ENCODE assay signal across 32 mouse cellular contexts in genomic region chr11:43377083-43377850, GRCm38 (mm10). TPM values are rescaled to one million over a fixed set of nuclear protein-coding genes. Genes with fewer than 3 reads are reported as not detected.
DNase-seq lines count a peak whose midpoint lies in the region; ATAC-seq and TF ChIP-seq lines count a peak whose summit lies in the region.
"Had no signal": no experiment of that assay in that cellular context is flagged by ENCODE, and none has a peak within 500 bp of the region (broad histone marks: within the 10 kb centered on the region; RNA-seq: fewer than 3 reads in every experiment).

No protein-coding gene starts in this region.

- no peak overlapping the region for H3K4me2 ChIP-seq in heart, embryonic 12.5 days
- H3K4me2 ChIP-seq in CH12.LX (ENCODE audit: insufficient read depth, low read depth, poor library complexity, severe bottlenecking): peak overlapping the region; percentile 7; the same call in 1 of the 2 replicates
- no peak overlapping the region for H3K4me2 ChIP-seq in liver, embryonic 12.5 days
- H3K4me2 ChIP-seq in midbrain, embryonic 11.5 days: no peak overlapping the region
- H3K4me2 ChIP-seq: embryonic facial prominence, embryonic 13.5 days; forebrain, embryonic 13.5 days; heart, embryonic 11.5 days; heart, embryonic 15.5 days; hindbrain, embryonic 14.5 days; intestine, embryonic 15.5 days had no signal

- dilution Hi-C loops in CH12.LX (cut with MboI; ENCODE audit: extremely low pct_ligation_motif_present, extremely low pct_unique_long_range_greater_than_20kb, low sequenced_read_pairs): no loop called here

- no peak overlapping the region for H3K4me3 ChIP-seq in heart, embryonic 12.5 days
- no peak overlapping the region for H3K4me3 ChIP-seq in CH12.LX (replicated peaks in 1 of 3; ENCODE audit: low read depth in 2 of 3, low read length in 2 of 3, poor library complexity in 1 of 3)
- H3K4me3 ChIP-seq in liver, embryonic 12.5 days: no peak overlapping the region
- no peak overlapping the region for H3K4me3 ChIP-seq in midbrain, embryonic 11.5 days (ENCODE audit: low read depth, low read length)
- H3K4me3 ChIP-seq: embryonic facial prominence, embryonic 10.5 days; embryonic facial prominence, embryonic 13.5 days; erythroblast, embryonic 14.5 days; forebrain, embryonic 13.5 days; heart, adult 2 months; heart, embryonic 15.5 days; intestine, embryonic 15.5 days had no signal

- WGBS in heart, embryonic 12.5 days: 76% methylated on average over 8 of the region's 8 CpGs
- 64% methylated on average over 8 of the region's 8 CpGs for WGBS in liver, embryonic 12.5 days (ENCODE audit: insufficient replicate concordance)
- 92% methylated on average over 8 of the region's 8 CpGs for WGBS in midbrain, embryonic 11.5 days

- ATAC-seq in heart, embryonic 12.5 days (ENCODE audit: insufficient number of reproducible peaks, low FRiP score): no peak
- peak; percentile 63 for ATAC-seq in inflammation-experienced regulatory T-cells, adult 6 months
- no peak for ATAC-seq in liver, embryonic 12.5 days
- ATAC-seq in midbrain, embryonic 11.5 days (ENCODE audit: low FRiP score): no peak
- ATAC-seq: forebrain, embryonic 13.5 days; forebrain, embryonic 16.5 days; hindbrain, postnatal 0 days; intestine, embryonic 15.5 days; Patski had no signal

- no peak for TF ChIP-seq EP300 in CH12.LX (IDR thresholded peaks at IDR 0.05; ENCODE audit: low read length)

- peak; percentile 77 for DNase-seq in heart, adult 11 months
- DNase-seq in CD4-positive helper T cell, adult 2 months (ENCODE audit: low read depth, low spot score): peak; percentile 46
- DNase-seq in CH12.LX (ENCODE audit: extremely low read depth): no peak
- no peak for DNase-seq in midbrain, embryonic 11.5 days (ENCODE audit: low spot score, missing footprints)
- DNase-seq: adrenal gland, adult 8-10 months; adrenal gland, postnatal 25 days; B cell, adult 2 months; cerebellum, adult 11-12 months; cerebellum, adult 8-10 months; cerebellum, postnatal 10 days; cerebellum, postnatal 36 days; embryo, embryonic 11 days; gastrocnemius, postnatal 25 days; heart, adult 2 months; heart, postnatal 14 days; heart, postnatal 4 days; kidney, adult 11 months had no signal

- TF ChIP-seq POLR2A in CH12.LX (IDR thresholded peaks at IDR 0.05; ENCODE audit: low read depth, low read length): peak; percentile 24

- H3K27me3 ChIP-seq in heart, embryonic 12.5 days (replicated peaks): no peaks in the 10 kb centered on the region
- no peaks in the 10 kb centered on the region for H3K27me3 ChIP-seq in CH12.LX (replicated peaks)
- no peaks in the 10 kb centered on the region for H3K27me3 ChIP-seq in liver, embryonic 12.5 days (replicated peaks)
- no peaks in the 10 kb centered on the region for H3K27me3 ChIP-seq in midbrain, embryonic 11.5 days (ENCODE audit: control insufficient read depth, insufficient read depth, low read length)
- H3K27me3 ChIP-seq: embryonic facial prominence, embryonic 13.5 days; forebrain, embryonic 13.5 days; heart, embryonic 15.5 days; intestine, embryonic 15.5 days had no signal

- no peak for TF ChIP-seq RAD21 in CH12.LX (IDR thresholded peaks at IDR 0.05; ENCODE audit: low read depth, low read length)

- in situ Hi-C loops in CH12.LX (cut with MboI; ENCODE audit: low pct_ligation_motif_present, low pct_unique_long_range_greater_than_20kb, low sequenced_read_pairs): no loop called here

- no peak overlapping the region for H3K9ac ChIP-seq in heart, embryonic 12.5 days
- no peak overlapping the region for H3K9ac ChIP-seq in CH12.LX (ENCODE audit: insufficient read depth, low read depth)
- H3K9ac ChIP-seq in liver, embryonic 12.5 days: no peak overlapping the region
- H3K9ac ChIP-seq in midbrain, embryonic 11.5 days (ENCODE audit: low read length): no peak overlapping the region
- H3K9ac ChIP-seq: embryonic facial prominence, embryonic 13.5 days; forebrain, embryonic 13.5 days; heart, embryonic 15.5 days; hindbrain, embryonic 14.5 days; intestine, embryonic 15.5 days had no signal

- no peak for TF ChIP-seq CTCF in CH12.LX (conservative IDR thresholded peaks at IDR 0.05 in 1 of 2, IDR thresholded peaks at IDR 0.05 in 1 of 2; ENCODE audit: low read depth in 2 of 2, low read length in 2 of 2)

- H3K27ac ChIP-seq in heart, embryonic 12.5 days (ENCODE audit: poor library complexity, severe bottlenecking): no peak overlapping the region
- no peak overlapping the region; the same call in 1 of the 2 replicates for H3K27ac ChIP-seq in CH12.LX (ENCODE audit: insufficient read depth, low read depth)
- H3K27ac ChIP-seq in liver, embryonic 12.5 days: no peak overlapping the region
- no peak overlapping the region for H3K27ac ChIP-seq in midbrain, embryonic 11.5 days (ENCODE audit: low read depth, low read length)
- H3K27ac ChIP-seq: embryonic facial prominence, embryonic 10.5 days; embryonic facial prominence, embryonic 13.5 days; forebrain, embryonic 13.5 days; heart, adult 2 months; heart, embryonic 15.5 days; hindbrain, embryonic 14.5 days; hindbrain, postnatal 0 days; intestine, embryonic 15.5 days had no signal

- H3K9me3 ChIP-seq in heart, embryonic 12.5 days (replicated peaks): no peaks in the 10 kb centered on the region
- H3K9me3 ChIP-seq in CH12.LX (replicated peaks; ENCODE audit: low read length): peaks cover 20% of the 10 kb centered on the region
- no peaks in the 10 kb centered on the region for H3K9me3 ChIP-seq in liver, embryonic 12.5 days (replicated peaks)
- no peaks in the 10 kb centered on the region for H3K9me3 ChIP-seq in midbrain, embryonic 11.5 days (ENCODE audit: control insufficient read depth, low read length)
- H3K9me3 ChIP-seq: embryonic facial prominence, embryonic 10.5 days; embryonic facial prominence, embryonic 13.5 days; forebrain, embryonic 13.5 days; G1E; heart, embryonic 15.5 days; intestine, embryonic 15.5 days had no signal

- H3K36me3 ChIP-seq in heart, embryonic 12.5 days: no peaks in the 10 kb centered on the region
- peaks cover 52 to 74% of the 10 kb centered on the region in 2 experiments for H3K36me3 ChIP-seq in CH12.LX (replicated peaks in 1 of 2; ENCODE audit: control insufficient read depth in 1 of 2, insufficient read depth in 1 of 2, low read length in 1 of 2)
- H3K36me3 ChIP-seq in liver, embryonic 12.5 days: no peaks in the 10 kb centered on the region
- H3K36me3 ChIP-seq in midbrain, embryonic 11.5 days (ENCODE audit: control insufficient read depth, insufficient read depth, low read length): no peaks in the 10 kb centered on the region
- H3K36me3 ChIP-seq: embryonic facial prominence, embryonic 10.5 days; embryonic facial prominence, embryonic 13.5 days; G1E; heart, embryonic 15.5 days; intestine, embryonic 15.5 days had no signal

- no peaks in the 10 kb centered on the region for H3K4me1 ChIP-seq in heart, embryonic 12.5 days (replicated peaks)
- H3K4me1 ChIP-seq in CH12.LX (ENCODE audit: control insufficient read depth in 1 of 2, insufficient read depth in 2 of 2): peaks cover 21 to 39% of the 10 kb centered on the region in 2 experiments
- H3K4me1 ChIP-seq in liver, embryonic 12.5 days: no peaks in the 10 kb centered on the region
- no peaks in the 10 kb centered on the region for H3K4me1 ChIP-seq in midbrain, embryonic 11.5 days (ENCODE audit: control insufficient read depth, insufficient read depth, low read length)
- H3K4me1 ChIP-seq: embryonic facial prominence, embryonic 10.5 days; embryonic facial prominence, embryonic 13.5 days; forebrain, embryonic 13.5 days; heart, embryonic 15.5 days; intestine, embryonic 15.5 days had no signal

- peaks cover 71% of the 10 kb centered on the region for H3K79me2 ChIP-seq in CH12.LX (replicated peaks; ENCODE audit: control insufficient read depth, extremely low read depth, insufficient read depth, poor library complexity, severe bottlenecking)

TF ChIP-seq in CH12.LX, 34 proteins besides CTCF, POLR2A, EP300 and RAD21:
- TF ChIP-seq TCF12 (IDR thresholded peaks at IDR 0.05; ENCODE audit: low read depth, low read length) (no peak), SMC3 (IDR thresholded peaks at IDR 0.05; ENCODE audit: low read depth, low read length) (no peak), USF2 (conservative IDR thresholded peaks at IDR 0.05; ENCODE audit: low read depth, low read length) (no peak), KAT2A (IDR thresholded peaks at IDR 0.05; ENCODE audit: insufficient replicate concordance, low read length) (no peak), CHD1 (IDR thresholded peaks at IDR 0.05; ENCODE audit: low read depth, low read length) (no peak), ETS1 (conservative IDR thresholded peaks at IDR 0.05; ENCODE audit: low read depth, low read length) (no peak), IRF4 (IDR thresholded peaks at IDR 0.05; ENCODE audit: low read depth, low read length) (no peak), TBP (conservative IDR thresholded peaks at IDR 0.05; ENCODE audit: low read depth, low read length) (no peak), JUND (conservative IDR thresholded peaks at IDR 0.05; ENCODE audit: low read depth, low read length) (no peak)

RNA-seq across cellular contexts. Expression of gene Pttg1, which starts 48.8 kb away (rescaled TPM):
- 117 and 121 TPM in 2 replicates for polyA plus RNA-seq in heart, embryonic 12.5 days (2016; fragmentation: Nextera tagmentation; extraction: Ambion mirVana)
- total RNA-seq in CH12.LX (2012; rRNA removed) (153 and 190 TPM in 2 replicates), CH12.LX (2014; rRNA removed) (276 and 337 TPM in 2 replicates)
- polyA plus RNA-seq in CH12.LX (2012; ENCODE audit: insufficient read length, low read depth): 258 and 279 TPM in 2 replicates
- 100 to 1,000 TPM; 103 to 180 (median 127) TPM for polyA plus RNA-seq in inflammation-experienced regulatory T-cells, adult 6 months (2017; shearing (Covaris generic))
- polyA plus RNA-seq in liver, embryonic 12.5 days (2016; fragmentation: Nextera tagmentation; extraction: Ambion mirVana): 57.5 and 63.6 TPM in 2 replicates
- polyA plus RNA-seq in midbrain, embryonic 11.5 days (2014; fragmentation: Nextera tagmentation; extraction: Ambion mirVana): 89.0 and 97.1 TPM in 2 replicates

RNA-seq across cellular contexts. Expression of gene Slu7, which starts 56.3 kb away (rescaled TPM):
- polyA plus RNA-seq in heart, embryonic 12.5 days (2016; fragmentation: Nextera tagmentation; extraction: Ambion mirVana): 42.1 and 44.3 TPM in 2 replicates
- 41.6 and 43.0 TPM in 2 replicates for total RNA-seq in CH12.LX (2012; rRNA removed)
- total RNA-seq in CH12.LX (2014; rRNA removed): 60.3 and 68.8 TPM in 2 replicates
- polyA plus RNA-seq in CH12.LX (2012; ENCODE audit: insufficient read length, low read depth): 66.8 and 78.7 TPM in 2 replicates
- polyA plus RNA-seq in inflammation-experienced regulatory T-cells, adult 6 months (2017; shearing (Covaris generic)): 100 to 1,000 TPM; 102 to 127 (median 108) TPM
- polyA plus RNA-seq in liver, embryonic 12.5 days (2016; fragmentation: Nextera tagmentation; extraction: Ambion mirVana): 31.6 and 32.3 TPM in 2 replicates
- 71.6 and 76.7 TPM in 2 replicates for polyA plus RNA-seq in midbrain, embryonic 11.5 days (2014; fragmentation: Nextera tagmentation; extraction: Ambion mirVana)

Comparison
In these comparisons a context has a peak if more than half of its experiments do, and no peak if none do; other contexts are left out.
1. DNase-seq: peak in heart, adult 11 months (single experiment) and CD4-positive helper T cell, adult 2 months (single experiment); none in CH12.LX (single experiment) and midbrain, embryonic 11.5 days (single experiment).